Mouse (Mus musculus): Measurements from ENCODE around the gene Arglu1. TPM values are rescaled to one million over a fixed set of nuclear protein-coding genes. Genes with fewer than 3 reads are reported as not detected.

Gene Arglu1
- 10 to 100 TPM; 26.3 to 28.8 TPM for total RNA-seq (2021)
- 24.0 and 40.7 TPM in 2 replicates for polyA plus RNA-seq (2012; rRNA removed)
- long read RNA-seq, transcript Arglu1-201 (4 exons, 3,197 nt), result major isoform, 60 of 80 reads
- long read RNA-seq, partial matches to known transcripts, result 2 of 80 reads
- long read RNA-seq, other reads (novel, unspliced or antisense), result 16 of 80 reads

DNA sequence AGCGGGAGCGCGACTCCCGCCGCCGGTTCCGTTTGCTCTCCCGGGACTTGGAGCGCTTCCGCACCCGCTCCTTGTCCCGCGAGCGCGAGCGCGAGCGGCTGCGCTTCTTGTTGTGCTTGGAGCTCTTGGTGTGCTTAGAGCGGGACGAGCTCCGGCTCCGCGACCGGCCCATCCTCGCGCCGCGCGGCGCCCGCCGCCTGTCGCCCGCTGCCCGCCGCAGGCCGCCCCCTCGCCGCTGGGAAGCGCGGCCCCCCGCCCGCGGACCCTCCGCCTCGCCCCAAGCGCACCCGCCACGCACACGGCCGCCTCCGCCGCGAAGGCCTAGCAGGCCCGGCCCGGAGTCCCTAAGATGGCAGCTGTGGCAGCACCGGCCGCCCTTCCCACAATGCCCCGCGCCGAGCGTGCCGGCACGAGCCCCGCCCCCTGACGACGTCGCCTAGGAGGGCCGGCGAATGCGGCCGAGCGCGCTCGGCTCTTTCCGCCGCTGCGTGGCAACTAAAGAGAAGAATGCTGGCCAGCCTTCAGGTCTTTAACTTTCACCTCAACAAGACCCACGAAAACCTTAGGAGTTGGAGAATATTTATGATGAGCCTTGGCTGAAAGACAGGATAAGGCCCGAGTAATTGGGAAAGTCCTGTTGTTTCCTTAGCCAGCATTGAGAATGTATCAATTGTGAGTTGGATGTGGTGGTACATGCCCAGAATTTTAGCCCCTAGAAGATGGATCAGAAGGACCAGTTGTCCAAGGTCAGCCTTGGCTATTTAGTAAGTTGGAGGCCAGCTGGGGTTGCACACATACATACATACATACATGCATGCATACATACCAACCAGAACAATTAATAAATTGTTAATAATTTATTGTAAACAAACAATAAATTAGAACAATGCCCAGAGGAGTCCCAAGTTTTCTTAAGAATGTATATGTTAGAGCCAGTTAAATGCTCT lies at the start of gene Arglu1:
Arglu1 (minus strand) TSS at position 376 of the 947 bp plus-strand sequence.
- 1% methylated on average over 76 of the region's 81 CpGs for WGBS
- H3K27me3 ChIP-seq (ENCODE audit: control insufficient read depth, insufficient read depth, low read length), result no peaks in the 10 kb centered on the region
- intact Hi-C loops (cut with DNase I), result loop anchor here (5.0 kb wide), 2 partner anchors 82 to 137 kb away; no protein-coding TSS in a partner anchor
- H3K36me3 ChIP-seq (ENCODE audit: control insufficient read depth, insufficient read depth, low read length), result peaks cover 33% of the 10 kb centered on the region
- H3K9ac ChIP-seq (ENCODE audit: low read depth, low read length), result peak within 1 kb of the TSS; percentile 95
- peak within 1 kb of the TSS; percentile 86 for H3K4me3 ChIP-seq
- H3K79me2 ChIP-seq (replicated peaks; ENCODE audit: control insufficient read depth, insufficient read depth, low read length), result peaks cover 8% of the 10 kb centered on the region
- peaks cover 21% of the 10 kb centered on the region for H3K4me1 ChIP-seq (ENCODE audit: control insufficient read depth, insufficient read depth, low read length)
- peak; percentile 97 to 100 for DNase-seq
- H3K27ac ChIP-seq, result peak within 1 kb of the TSS; percentile 83
- TF ChIP-seq EP300 (IDR thresholded peaks at IDR 0.05; ENCODE audit: insufficient read depth, low read depth, low read length) (no peak), CTCF (IDR thresholded peaks at IDR 0.05) (no peak), POLR2A (IDR thresholded peaks at IDR 0.05; ENCODE audit: insufficient read depth, low read depth, low read length) (peak; percentile 74)

DNA sequence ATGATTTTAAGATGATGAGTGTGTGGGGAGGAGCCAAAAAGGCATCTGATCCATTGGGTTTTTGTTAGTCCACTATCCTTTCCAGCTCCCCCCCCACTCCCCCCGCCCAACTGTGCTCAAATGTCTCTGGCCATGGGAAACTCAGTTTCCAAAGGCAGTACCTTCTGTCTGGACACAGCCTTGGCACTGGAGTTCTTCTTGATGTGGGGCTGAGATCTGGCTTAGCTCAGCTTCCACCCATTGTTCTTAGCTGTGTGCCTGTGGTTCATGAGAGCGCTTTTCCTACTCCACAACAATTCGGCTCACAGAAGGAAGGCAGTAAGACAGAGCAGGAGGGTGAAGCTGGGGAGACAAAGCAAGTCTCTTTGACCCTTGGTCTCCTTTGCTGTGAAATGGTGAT lies 47.0 kb upstream of the Arglu1 start:
- H3K9ac ChIP-seq (ENCODE audit: low read depth, low read length), result no peak overlapping the region
- TF ChIP-seq EP300 (IDR thresholded peaks at IDR 0.05; ENCODE audit: insufficient read depth, low read depth, low read length) (peak; percentile 70; the same call in 1 of the 2 replicates), CTCF (IDR thresholded peaks at IDR 0.05) (no peak), POLR2A (IDR thresholded peaks at IDR 0.05; ENCODE audit: insufficient read depth, low read depth, low read length) (0 out of 2 replicates have a peak, but pooled peaks have one; percentile 29)
- H3K36me3 ChIP-seq (ENCODE audit: control insufficient read depth, insufficient read depth, low read length), result no peaks in the 10 kb centered on the region
- intact Hi-C loops (cut with DNase I), result loop anchor here (1.0 to 5.0 kb wide), 4 partner anchors 35 to 256 kb away; no protein-coding TSS in a partner anchor
- H3K4me3 ChIP-seq, result no peak overlapping the region
- no peaks in the 10 kb centered on the region for H3K79me2 ChIP-seq (replicated peaks; ENCODE audit: control insufficient read depth, insufficient read depth, low read length)
- H3K4me1 ChIP-seq (ENCODE audit: control insufficient read depth, insufficient read depth, low read length), result peaks cover 3% of the 10 kb centered on the region
- H3K27ac ChIP-seq, result peak overlapping the region; percentile 75
- 61% methylated on average over 3 of the region's 3 CpGs for WGBS
- peak in 1 of 2 experiments; percentile 49 for DNase-seq
- no peaks in the 10 kb centered on the region for H3K27me3 ChIP-seq (ENCODE audit: control insufficient read depth, insufficient read depth, low read length)

DNA sequence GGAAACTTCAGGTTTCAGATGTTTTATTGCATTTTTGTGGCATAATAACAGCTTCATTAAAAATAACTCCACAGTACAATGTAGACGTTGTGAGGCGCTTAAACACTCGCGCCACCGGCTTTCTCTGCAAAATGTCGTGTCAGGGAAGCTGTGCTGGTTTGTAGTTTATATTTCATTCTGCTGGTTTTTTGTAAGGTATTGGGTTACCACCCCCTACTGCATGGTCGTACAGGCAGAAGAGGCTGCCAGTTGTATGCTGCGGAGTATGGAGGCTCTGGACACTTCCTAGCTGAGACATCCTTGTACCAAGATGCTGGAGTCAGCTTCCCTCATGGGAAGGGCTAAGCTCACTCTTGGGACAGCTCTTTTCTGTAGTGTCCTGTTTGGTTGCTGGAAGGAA lies 46.5 kb upstream of the Arglu1 start:
- 78% methylated on average over 8 of the region's 8 CpGs for WGBS
- intact Hi-C loops (cut with DNase I), result loop anchor here (1.0 to 5.0 kb wide), 4 partner anchors 35 to 256 kb away; no protein-coding TSS in a partner anchor

GRCm38 (mm10) chr8:8733804-8734203 lies 43.5 kb upstream of the Arglu1 start:
- no peaks in the 10 kb centered on the region for H3K79me2 ChIP-seq (replicated peaks; ENCODE audit: control insufficient read depth, insufficient read depth, low read length)
- intact Hi-C loops (cut with DNase I), result no loop called here

More for the DNA sequence above, 46.5 kb upstream of the Arglu1 start:
- H3K4me3 ChIP-seq, result no peak overlapping the region
- H3K4me1 ChIP-seq (ENCODE audit: control insufficient read depth, insufficient read depth, low read length), result peaks cover 3% of the 10 kb centered on the region
- H3K36me3 ChIP-seq (ENCODE audit: control insufficient read depth, insufficient read depth, low read length), result no peaks in the 10 kb centered on the region
- H3K79me2 ChIP-seq (replicated peaks; ENCODE audit: control insufficient read depth, insufficient read depth, low read length), result no peaks in the 10 kb centered on the region
- H3K27ac ChIP-seq, result peak overlapping the region; percentile 73
- DNase-seq, result peak; percentile 21 to 24
- H3K9ac ChIP-seq (ENCODE audit: low read depth, low read length), result no peak overlapping the region
- TF ChIP-seq CTCF (IDR thresholded peaks at IDR 0.05) (no peak), POLR2A (IDR thresholded peaks at IDR 0.05; ENCODE audit: insufficient read depth, low read depth, low read length) (no peak), EP300 (IDR thresholded peaks at IDR 0.05; ENCODE audit: insufficient read depth, low read depth, low read length) (no peak)
- no peaks in the 10 kb centered on the region for H3K27me3 ChIP-seq (ENCODE audit: control insufficient read depth, insufficient read depth, low read length)

GRCm38 (mm10) chr8:8728643-8729042 lies 38.3 kb upstream of the Arglu1 start:
- DNase-seq, result no peak
- intact Hi-C loops (cut with DNase I), result no loop called here

More at GRCm38 (mm10) chr8:8733804-8734203, 43.5 kb upstream of the Arglu1 start:
- Histone ChIP-seq H3K36me3 (ENCODE audit: control insufficient read depth, insufficient read depth, low read length) (no peaks in the 10 kb centered on the region), H3K27ac (no peak overlapping the region), H3K9ac (ENCODE audit: low read depth, low read length) (no peak overlapping the region), H3K4me1 (ENCODE audit: control insufficient read depth, insufficient read depth, low read length) (peaks cover 3% of the 10 kb centered on the region), H3K27me3 (ENCODE audit: control insufficient read depth, insufficient read depth, low read length) (no peaks in the 10 kb centered on the region), H3K4me3 (no peak overlapping the region)
- TF ChIP-seq POLR2A (IDR thresholded peaks at IDR 0.05; ENCODE audit: insufficient read depth, low read depth, low read length), result no peak
- TF ChIP-seq CTCF (IDR thresholded peaks at IDR 0.05), result peak; percentile 95
- DNase-seq, result no peak
- WGBS, result 24% methylated on average over 4 of the region's 4 CpGs

More at GRCm38 (mm10) chr8:8728643-8729042, 38.3 kb upstream of the Arglu1 start:
- H3K4me1 ChIP-seq (ENCODE audit: control insufficient read depth, insufficient read depth, low read length), result no peaks in the 10 kb centered on the region
- H3K79me2 ChIP-seq (replicated peaks; ENCODE audit: control insufficient read depth, insufficient read depth, low read length), result no peaks in the 10 kb centered on the region
- H3K36me3 ChIP-seq (ENCODE audit: control insufficient read depth, insufficient read depth, low read length), result no peaks in the 10 kb centered on the region
- no peak overlapping the region for H3K4me3 ChIP-seq
- H3K9ac ChIP-seq (ENCODE audit: low read depth, low read length), result no peak overlapping the region
- 100% methylated on average over 2 of the region's 2 CpGs for WGBS
- no peak overlapping the region for H3K27ac ChIP-seq
- H3K27me3 ChIP-seq (ENCODE audit: control insufficient read depth, insufficient read depth, low read length), result no peaks in the 10 kb centered on the region
- TF ChIP-seq POLR2A (IDR thresholded peaks at IDR 0.05; ENCODE audit: insufficient read depth, low read depth, low read length) (no peak), CTCF (IDR thresholded peaks at IDR 0.05) (no peak), EP300 (IDR thresholded peaks at IDR 0.05; ENCODE audit: insufficient read depth, low read depth, low read length) (no peak)
